Mouse (Mus musculus): Measurements from ENCODE around the gene Mrpl52.
A peak's percentile ranks its signal among the peaks of the same experiment; 100 is the strongest.

The Mrpl52 gene

GRCm38 (mm10) chr14:54432837-54433830 lies 6.4 kb downstream of the Mrpl52 start:
- no peak for DNase-seq (ENCODE audit: low read depth, low spot score)

- no peak for DNase-seq (ENCODE audit: low read depth, low spot score)
These were observed 7.3 kb downstream of the Mrpl52 start for GRCm38 (mm10) chr14:54433941-54434531.

- DNase-seq (ENCODE audit: low read depth, low spot score) = no peak
These were observed 8.6 kb downstream of the Mrpl52 start for GRCm38 (mm10) chr14:54435194-54435918.

- no peak for DNase-seq (ENCODE audit: low read depth, low spot score)
These were observed 12.4 kb downstream of the Mrpl52 start for GRCm38 (mm10) chr14:54439155-54439554.

- DNase-seq (ENCODE audit: low read depth, low spot score) = no peak
These were observed 12.9 kb downstream of the Mrpl52 start for GRCm38 (mm10) chr14:54439610-54440009.

GRCm38 (mm10) chr14:54440538-54440937 lies 13.8 kb downstream of the Mrpl52 start:
- no peak for DNase-seq (ENCODE audit: low read depth, low spot score)

- DNase-seq (ENCODE audit: low read depth, low spot score) = no peak
These were observed 14.7 kb downstream of the Mrpl52 start for GRCm38 (mm10) chr14:54441365-54441764.

- DNase-seq (ENCODE audit: low read depth, low spot score) = no peak
These were observed 15.8 kb downstream of the Mrpl52 start for GRCm38 (mm10) chr14:54442548-54442947.

- DNase-seq (ENCODE audit: low read depth, low spot score) = no peak
These were observed 16.5 kb downstream of the Mrpl52 start for GRCm38 (mm10) chr14:54443196-54443595.

GRCm38 (mm10) chr14:54443712-54444618 lies 17.3 kb downstream of the Mrpl52 start:
- no peak for DNase-seq (ENCODE audit: low read depth, low spot score)

- no peak for DNase-seq (ENCODE audit: low read depth, low spot score)
These were observed 18.8 kb downstream of the Mrpl52 start for GRCm38 (mm10) chr14:54445476-54445875.

- no peak for DNase-seq (ENCODE audit: low read depth, low spot score)
These were observed 26.9 kb downstream of the Mrpl52 start for GRCm38 (mm10) chr14:54453566-54453965.

- DNase-seq (ENCODE audit: low read depth, low spot score) = no peak
These were observed 28.2 kb downstream of the Mrpl52 start for GRCm38 (mm10) chr14:54454669-54455528.

- DNase-seq (ENCODE audit: low read depth, low spot score) = no peak
These were observed 31.3 kb downstream of the Mrpl52 start for GRCm38 (mm10) chr14:54457907-54458569.

GRCm38 (mm10) chr14:54462146-54462545 lies 35.4 kb downstream of the Mrpl52 start:
- no peak for DNase-seq (ENCODE audit: low read depth, low spot score)

GRCm38 (mm10) chr14:54463108-54463958 lies 36.6 kb downstream of the Mrpl52 start:
- no peak for DNase-seq (ENCODE audit: low read depth, low spot score)

- peak; percentile 54 for DNase-seq (ENCODE audit: low read depth, low spot score)
These were observed 37.2 kb downstream of the Mrpl52 start, which contains the start of gene Lrp10 for GRCm38 (mm10) chr14:54463959-54464292. Gene Lrp10 (plus strand): TSS chr14:54464137.

GRCm38 (mm10) chr14:54464293-54465005 lies 37.7 kb downstream of the Mrpl52 start:
- DNase-seq (ENCODE audit: low read depth, low spot score) = no peak

Data from retina, adult 2 months (tissue).